Mouse (Mus musculus): ENCODE measurements around the gene Snupn. TPM values are rescaled to one million over a fixed set of nuclear protein-coding genes. Genes with fewer than 3 reads are reported as not detected.

Snupn gene
- polyA plus RNA-seq (2012; rRNA removed) = 3.6 and 4.6 TPM in 2 replicates

GRCm38 (mm10) chr9:56950414-56951400, at the start of gene Snupn:
Gene Snupn (plus strand): TSS chr9:56950878.

DNA sequence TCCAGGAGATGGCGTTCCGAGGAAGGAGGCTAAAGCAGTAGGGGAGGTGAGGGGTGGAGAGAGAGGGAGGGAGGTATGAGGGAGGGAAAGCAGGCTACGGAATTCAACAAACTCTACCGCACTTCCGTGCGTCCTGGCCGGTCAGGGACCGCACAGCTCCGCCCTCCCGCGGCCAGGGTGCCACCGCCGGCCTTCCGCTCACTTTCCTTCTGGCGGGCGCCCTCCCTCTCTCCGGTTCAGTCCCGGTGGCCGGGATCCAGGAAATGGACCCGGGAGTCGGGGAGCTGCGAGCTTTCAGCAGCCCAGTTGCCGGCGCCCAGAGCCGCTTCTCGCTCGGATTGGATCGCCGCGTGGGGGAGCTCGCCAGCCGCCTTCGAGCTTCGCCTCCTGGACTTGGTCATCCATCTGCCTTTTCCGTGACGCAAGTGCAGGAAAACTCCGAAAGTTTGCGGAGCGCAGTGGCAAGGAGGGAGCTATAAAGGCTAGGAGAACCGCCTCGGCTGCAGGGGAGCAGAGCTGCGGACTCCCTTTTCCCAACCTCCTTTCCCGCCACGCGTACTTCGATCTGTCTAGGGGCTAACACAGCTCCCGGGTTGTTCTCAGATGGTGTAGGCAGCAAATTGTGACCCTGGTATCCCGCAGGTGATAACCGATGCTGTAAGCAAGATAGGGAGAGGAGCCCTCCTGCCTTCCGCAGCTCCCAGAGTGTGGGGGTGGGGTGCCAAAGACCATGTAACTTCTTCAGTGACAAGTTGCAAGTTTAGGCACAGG, 22.5 kb upstream of the Snupn start, which contains the start of gene Snx33:
Gene Snx33, minus strand, starts transcription at position 331 of the 771 bp plus-strand sequence.

DNA sequence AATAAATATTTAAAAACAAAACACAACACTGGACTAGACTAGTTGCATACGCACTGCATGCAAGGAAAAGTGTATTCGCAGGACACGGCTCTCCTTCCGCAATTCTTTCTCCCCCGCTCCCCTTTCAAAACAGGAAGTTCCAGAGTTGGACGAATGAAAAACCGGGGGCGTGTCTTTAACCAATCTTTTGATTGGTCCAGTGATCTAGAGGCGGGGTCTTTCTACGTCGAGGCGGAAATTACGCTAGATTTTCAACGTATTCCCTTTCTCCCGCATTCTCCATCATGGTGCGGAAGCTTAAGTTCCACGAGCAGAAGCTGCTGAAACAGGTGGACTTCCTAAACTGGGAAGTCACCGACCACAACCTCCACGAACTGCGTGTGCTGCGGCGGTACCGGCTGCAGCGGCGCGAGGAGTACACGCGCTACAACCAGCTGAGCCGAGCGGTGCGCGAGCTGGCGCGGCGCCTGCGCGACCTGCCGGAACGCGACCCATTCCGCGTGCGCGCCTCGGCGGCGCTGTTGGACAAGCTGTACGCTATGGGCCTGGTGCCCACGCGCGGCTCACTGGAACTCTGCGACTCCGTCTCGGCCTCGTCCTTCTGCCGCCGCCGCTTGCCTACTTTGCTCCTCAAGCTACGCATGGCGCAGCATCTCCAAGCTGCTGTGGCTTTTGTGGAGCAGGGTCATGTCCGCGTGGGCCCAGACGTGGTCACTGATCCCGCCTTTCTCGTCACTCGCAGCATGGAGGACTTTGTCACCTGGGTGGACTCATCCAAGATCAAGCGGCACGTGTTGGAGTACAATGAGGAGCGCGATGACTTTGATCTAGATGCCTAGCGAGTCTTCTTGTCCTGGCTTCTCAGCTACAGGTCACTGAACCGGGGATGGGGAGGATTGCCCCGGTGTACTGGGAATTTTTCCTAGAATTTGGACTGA, 13.2 kb upstream of the Snupn start, which contains the start of gene Imp3:
Gene Imp3, plus strand, starts transcription at position 253 of the 938 bp plus-strand sequence.

GRCm38 (mm10) chr9:56994286-56995197, 43.9 kb downstream of the Snupn start, which contains the start of gene Ptpn9:
Gene Ptpn9 (plus strand): TSS chr9:56994923.

Other genes starting within 250 kb of the Snupn start
- gene Lingo1, start 154.4 kb upstream of the Snupn start, polyA plus RNA-seq (2012; rRNA removed) = 1.7 TPM in 2 replicates
- gene Odf3l1, start 86.2 kb upstream of the Snupn start, polyA plus RNA-seq (2012; rRNA removed) = 2.1 and 4.2 TPM in 2 replicates
- 21.3 and 24.9 TPM in 2 replicates for gene Cspg4, start 85.8 kb upstream of the Snupn start, polyA plus RNA-seq (2012; rRNA removed)
- gene Snx33, start 22.5 kb upstream of the Snupn start, polyA plus RNA-seq (2012; rRNA removed) = 10.7 and 11.0 TPM in 2 replicates
- gene Imp3, start 13.4 kb upstream of the Snupn start, polyA plus RNA-seq (2012; rRNA removed) = 268 and 290 TPM in 2 replicates
- 49.5 and 57.0 TPM in 2 replicates for gene Ptpn9, start 44.0 kb downstream of the Snupn start, polyA plus RNA-seq (2012; rRNA removed)
- 45.3 and 68.3 TPM in 2 replicates for gene Sin3a, start 121.2 kb downstream of the Snupn start, polyA plus RNA-seq (2012; rRNA removed)
- 171 and 201 TPM in 2 replicates for gene Man2c1, start 179.8 kb downstream of the Snupn start, polyA plus RNA-seq (2012; rRNA removed)
- gene Neil1, start 197.4 kb downstream of the Snupn start, polyA plus RNA-seq (2012; rRNA removed) = 10.7 and 11.4 TPM in 2 replicates
- gene Commd4, start 207.5 kb downstream of the Snupn start, polyA plus RNA-seq (2012; rRNA removed) = 151 and 158 TPM in 2 replicates